Mouse (Mus musculus): ENCODE measurements around the gene Klk1b4.
"Not testable (repeated sequence)": the region's sequence is repeated elsewhere in the genome, so short reads cannot be mapped to it uniquely, and the experiment has no call there.

Klk1b4 gene

GRCm38 (mm10) chr7:44207135-44207534 lies at the start of gene Klk1b4:
Klk1b4 (plus strand) TSS chr7:44207435.
- DNase-seq (ENCODE audit: low spot score): not testable (repeated sequence)

DNA sequence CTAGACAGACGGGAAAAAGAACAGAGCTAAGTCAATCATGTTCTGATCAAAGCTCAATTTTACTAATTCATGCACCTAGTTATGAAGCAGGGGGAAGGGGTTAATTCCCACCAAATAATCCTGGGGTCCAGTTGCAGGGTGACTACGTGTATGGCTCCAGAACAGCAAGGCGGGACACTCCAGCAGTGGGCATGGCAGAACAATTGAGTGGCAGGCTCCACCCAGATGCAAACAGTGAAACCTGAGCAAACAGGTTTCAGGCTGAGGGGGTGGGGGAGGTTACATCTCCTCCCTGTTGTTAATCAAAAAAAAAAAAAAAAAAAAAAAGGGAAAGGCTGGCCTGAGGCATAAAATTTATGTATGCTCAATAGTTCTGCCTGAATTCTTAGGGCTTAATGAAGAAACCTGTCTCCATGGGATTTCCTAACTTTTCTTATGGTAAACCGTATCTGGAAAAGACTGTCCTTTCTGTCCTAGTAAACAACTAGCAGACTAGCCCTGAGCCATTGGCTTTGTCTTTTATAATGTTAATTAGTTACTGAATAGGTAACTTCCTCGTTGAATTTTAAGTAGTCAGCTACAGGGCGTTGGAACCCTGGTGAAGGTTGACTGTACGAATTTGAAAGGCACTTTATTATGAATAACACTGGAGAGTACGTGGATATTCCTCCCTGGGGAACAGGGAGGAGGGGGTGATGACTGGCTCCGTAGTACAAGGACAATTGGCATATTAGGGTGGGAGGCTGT lies 27.8 kb upstream of the Klk1b4 start:
- DNase-seq (ENCODE audit: low spot score): no peak

DNA sequence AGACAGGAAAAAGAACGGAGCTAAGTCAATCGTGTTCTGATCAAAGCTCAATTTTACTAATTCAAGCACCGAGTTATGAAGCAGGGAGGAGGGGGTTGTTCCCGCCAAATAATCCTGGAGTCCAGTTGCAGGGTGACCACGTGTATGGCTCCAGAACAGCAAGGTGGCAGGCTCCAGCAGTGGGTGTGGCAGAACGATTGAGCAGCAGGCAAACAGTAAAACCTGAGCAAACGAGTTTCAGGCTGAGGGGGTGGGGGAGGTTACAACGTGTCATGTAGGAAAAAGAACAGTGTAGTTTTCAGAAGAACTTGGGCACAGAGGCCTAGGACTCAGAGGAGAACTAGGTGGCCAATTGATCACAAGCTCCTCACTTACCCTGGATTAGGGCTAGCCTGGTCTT lies 20.7 kb upstream of the Klk1b4 start:
- DNase-seq (ENCODE audit: low spot score): not testable (repeated sequence)

GRCm38 (mm10) chr7:44187936-44188335 lies 19.3 kb upstream of the Klk1b4 start, which contains the start of gene Klk1b24:
Klk1b24 (plus strand) TSS chr7:44188236.
- not testable (repeated sequence) for DNase-seq (ENCODE audit: low spot score)

DNA sequence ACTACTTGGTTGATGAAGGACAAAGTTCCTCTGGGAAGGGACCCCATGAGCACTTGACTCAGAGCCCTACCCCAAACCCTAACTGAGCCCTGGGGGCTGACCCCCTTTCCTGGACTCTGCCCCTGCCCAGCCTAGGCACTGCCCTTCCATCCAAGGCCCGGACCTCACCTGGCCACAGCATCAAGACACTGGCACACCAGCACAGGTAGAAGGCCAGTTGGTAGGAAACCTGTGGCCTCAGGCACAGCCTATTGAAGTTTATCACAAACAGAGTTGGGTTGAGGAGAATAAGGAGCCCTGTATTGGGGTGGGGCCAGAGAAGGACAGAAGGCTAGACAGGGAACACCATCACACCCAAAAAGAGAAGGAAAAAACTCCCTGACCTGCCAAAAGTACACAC lies 13.8 kb upstream of the Klk1b4 start:
- DNase-seq (ENCODE audit: low spot score): not testable (repeated sequence)

GRCm38 (mm10) chr7:44197891-44198290 lies 9.3 kb upstream of the Klk1b4 start, which contains the start of gene Klk1b3:
Klk1b3 (plus strand) TSS chr7:44198191.
- no peak for DNase-seq (ENCODE audit: low spot score)

GRCm38 (mm10) chr7:44208307-44208706 lies 1.1 kb downstream of the Klk1b4 start:
- DNase-seq (ENCODE audit: low spot score): no peak

DNA sequence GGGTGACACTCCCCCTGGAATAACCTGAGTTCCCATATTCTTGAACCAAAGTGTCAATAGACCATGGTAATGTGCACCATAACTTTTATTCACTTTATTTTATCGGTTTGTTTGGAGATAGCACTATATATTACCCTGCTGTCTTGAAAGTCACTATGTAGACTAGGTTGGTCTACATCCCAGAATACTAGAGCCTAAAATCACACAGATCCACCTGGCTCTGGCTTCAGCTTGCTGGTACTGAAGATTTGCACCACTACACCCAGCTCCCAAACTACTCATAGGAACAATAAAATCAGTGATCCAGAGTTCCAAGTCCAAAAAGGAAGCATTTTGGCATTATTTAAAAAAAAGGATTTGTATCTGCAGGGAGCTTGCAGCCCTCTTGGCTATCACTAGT lies 8.4 kb downstream of the Klk1b4 start, which contains the start of gene Klk1b5:
Gene Klk1b5 (plus strand): TSS at position 301 of the 400 bp plus-strand sequence.
- no peak for DNase-seq (ENCODE audit: low spot score)

DNA sequence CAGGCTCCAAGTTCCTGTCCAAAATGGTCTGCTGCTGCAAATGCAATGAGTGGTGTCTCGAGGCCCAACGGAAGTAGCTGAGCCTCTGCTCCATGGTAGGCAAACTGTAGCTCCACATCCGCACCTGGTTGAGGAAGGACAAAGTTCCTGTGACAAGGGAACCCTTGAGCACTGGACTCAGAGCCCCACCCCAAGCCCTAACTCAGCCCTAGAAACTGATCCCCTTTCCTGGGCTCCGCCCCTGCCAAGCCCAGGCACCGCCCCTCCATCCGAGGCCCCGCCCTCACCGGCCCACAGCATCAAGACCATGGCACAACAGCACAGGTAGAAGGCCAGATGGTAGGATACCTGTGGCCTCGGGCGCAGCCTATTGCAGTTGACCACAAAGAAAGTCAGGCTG lies 14.4 kb downstream of the Klk1b4 start:
- DNase-seq (ENCODE audit: low spot score): not testable (repeated sequence)

GRCm38 (mm10) chr7:44222335-44222734 lies 15.1 kb downstream of the Klk1b4 start:
- not testable (repeated sequence) for DNase-seq (ENCODE audit: low spot score)

DNA sequence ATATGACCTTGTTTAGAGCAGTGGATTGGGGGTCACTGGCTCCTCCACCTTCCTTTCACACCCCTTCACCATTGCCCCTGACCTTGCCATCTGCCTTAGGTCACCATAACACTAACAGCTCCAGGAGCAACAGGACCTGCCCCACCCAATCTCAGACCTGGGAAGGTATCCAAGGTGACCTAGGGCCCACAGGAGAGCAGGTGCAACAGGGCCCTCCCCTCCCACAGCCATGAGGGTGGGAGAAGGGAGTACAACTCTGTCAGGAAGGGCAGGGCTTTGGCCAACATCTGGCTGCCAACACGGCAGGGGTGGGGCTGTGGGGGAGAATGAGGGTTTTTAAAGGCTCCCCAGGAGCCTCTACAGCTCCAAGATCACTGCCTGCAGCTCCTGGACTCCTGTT lies 17.8 kb downstream of the Klk1b4 start, which contains the start of gene Klk1:
Gene Klk1 (plus strand): TSS at position 285 of the 400 bp plus-strand sequence.
- DNase-seq (ENCODE audit: low spot score): no peak

GRCm38 (mm10) chr7:44235909-44236308 lies 28.7 kb downstream of the Klk1b4 start, which contains the start of gene Gm36864:
Gm36864 (plus strand) TSS chr7:44236177.
- no peak for DNase-seq (ENCODE audit: low spot score)

GRCm38 (mm10) chr7:44239913-44240312 lies 32.7 kb downstream of the Klk1b4 start:
- no peak for DNase-seq (ENCODE audit: low spot score)

- no peak for DNase-seq (ENCODE audit: low spot score)
Observed at GRCm38 (mm10) chr7:44240712-44241111, 33.5 kb downstream of the Klk1b4 start.

- no peak for DNase-seq (ENCODE audit: low spot score)
Observed at GRCm38 (mm10) chr7:44241163-44241562, 33.9 kb downstream of the Klk1b4 start.

- no peak for DNase-seq (ENCODE audit: low spot score)
Observed at GRCm38 (mm10) chr7:44244080-44244479, 36.8 kb downstream of the Klk1b4 start.

DNA sequence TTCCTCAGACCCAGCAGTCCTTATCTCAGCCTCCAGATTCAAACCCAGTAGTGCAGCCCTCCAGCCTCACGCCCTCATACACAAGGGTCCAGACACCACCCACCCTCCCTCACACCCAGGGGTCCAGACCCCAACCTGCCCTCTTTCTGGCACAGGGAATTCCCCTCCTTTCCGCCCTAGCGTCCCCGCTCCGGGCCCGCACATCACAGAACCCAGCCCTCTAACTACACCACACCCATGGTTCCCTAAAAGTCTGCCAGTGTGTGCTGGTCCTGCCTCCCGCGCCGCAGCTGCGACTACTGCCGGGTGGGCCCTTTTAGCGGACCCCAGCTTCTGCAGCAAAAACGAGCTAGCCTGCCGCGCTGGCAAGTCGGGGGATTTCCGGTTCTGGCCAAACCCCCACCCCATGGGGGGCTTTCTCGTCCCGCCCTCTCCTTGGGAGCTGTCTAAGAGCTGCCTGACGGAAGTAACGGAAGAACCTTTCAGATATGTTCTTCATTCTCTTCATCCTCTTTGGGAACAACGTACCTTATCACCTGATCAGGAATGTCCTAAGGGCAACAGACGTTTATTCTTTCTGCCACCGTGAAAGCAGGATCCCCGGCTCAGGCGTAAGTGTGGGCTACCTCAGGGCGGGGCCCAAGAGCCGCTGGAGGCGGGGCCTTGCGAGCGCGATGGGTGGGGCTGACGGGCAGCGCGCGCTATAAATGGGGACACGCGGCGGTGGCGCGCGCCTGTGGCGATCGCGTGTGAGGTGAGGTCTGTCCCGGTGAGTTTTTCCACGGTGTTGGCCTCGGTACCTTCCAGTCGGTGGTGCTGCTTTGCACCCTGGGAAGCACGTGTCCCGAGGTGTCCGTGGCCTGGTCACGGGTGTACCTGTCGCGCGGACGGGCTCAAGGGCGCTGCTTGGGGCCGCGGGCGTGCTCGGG lies 39.1 kb downstream of the Klk1b4 start, which contains the start of the genes 1700028J19Rik and 2410002F23Rik:
Gene 1700028J19Rik (minus strand): TSS at position 641 of the 929 bp plus-strand sequence.
Gene 2410002F23Rik (plus strand): TSS at position 668 of the 929 bp plus-strand sequence.
- DNase-seq (ENCODE audit: low spot score): peak; percentile 90

DNA sequence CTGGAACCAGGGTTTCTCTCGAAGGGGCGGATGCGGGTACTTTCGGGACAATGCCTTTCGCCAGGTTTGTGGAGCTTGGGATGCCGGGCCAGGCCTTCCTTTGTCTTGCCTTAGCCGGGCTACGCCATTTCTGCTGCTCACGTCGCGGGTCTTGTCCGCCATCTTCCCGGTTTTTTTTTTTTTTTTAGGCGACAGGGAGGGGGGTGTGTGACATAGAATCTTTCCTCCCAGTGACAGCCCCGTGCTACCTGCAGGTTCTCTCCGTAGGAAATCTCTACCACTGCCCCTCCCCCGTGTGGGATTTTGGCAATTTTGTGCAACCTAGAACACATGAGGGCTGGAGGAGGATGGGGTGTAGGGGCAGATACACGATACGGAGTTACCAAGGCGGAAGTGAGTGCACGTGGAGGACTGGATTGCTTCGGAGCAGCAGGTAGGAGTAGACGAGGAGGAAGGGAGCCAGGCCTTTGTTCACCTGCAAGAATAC lies 39.8 kb downstream of the Klk1b4 start:
- peak; percentile 23 for DNase-seq (ENCODE audit: low spot score)

DNA sequence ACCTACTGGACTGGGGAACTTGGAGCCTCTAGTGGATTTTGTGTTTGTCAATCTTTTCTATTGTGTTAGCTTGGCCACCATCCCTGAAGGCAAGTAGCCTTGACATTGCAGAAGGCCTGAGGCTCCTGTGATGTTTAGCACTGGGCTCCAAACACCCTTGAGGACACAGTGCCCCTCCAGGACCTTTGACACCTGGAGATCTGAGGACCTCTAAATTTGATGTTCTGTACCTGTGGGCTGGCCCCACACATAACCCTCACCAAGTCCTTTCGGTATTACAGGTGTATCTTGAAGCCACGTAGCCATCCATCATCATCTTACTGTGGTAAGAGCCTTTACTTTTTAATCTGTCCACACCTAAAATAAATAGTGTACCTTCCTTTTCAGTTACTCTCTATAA lies 40.7 kb downstream of the Klk1b4 start:
- DNase-seq (ENCODE audit: low spot score): no peak

DNA sequence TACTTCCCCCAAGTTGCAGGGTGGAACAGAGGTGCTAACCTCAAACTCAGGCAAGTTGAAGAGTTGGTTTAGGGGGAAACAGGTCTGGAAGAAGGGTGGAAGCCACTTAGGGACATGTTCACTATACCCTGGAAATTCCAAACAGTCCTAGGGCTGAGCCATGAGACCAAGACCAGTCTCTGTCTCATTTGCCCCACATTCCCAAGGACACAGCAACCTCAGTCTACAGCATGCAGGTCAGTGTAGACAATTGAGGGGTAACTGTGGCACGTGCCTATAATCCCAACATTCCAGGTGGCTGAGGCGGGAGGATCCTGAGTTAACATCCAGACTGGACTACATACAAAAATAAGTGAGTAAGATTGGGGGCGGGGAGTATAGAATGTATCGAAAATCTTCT lies 42.0 kb downstream of the Klk1b4 start:
- no peak for DNase-seq (ENCODE audit: low spot score)

DNA sequence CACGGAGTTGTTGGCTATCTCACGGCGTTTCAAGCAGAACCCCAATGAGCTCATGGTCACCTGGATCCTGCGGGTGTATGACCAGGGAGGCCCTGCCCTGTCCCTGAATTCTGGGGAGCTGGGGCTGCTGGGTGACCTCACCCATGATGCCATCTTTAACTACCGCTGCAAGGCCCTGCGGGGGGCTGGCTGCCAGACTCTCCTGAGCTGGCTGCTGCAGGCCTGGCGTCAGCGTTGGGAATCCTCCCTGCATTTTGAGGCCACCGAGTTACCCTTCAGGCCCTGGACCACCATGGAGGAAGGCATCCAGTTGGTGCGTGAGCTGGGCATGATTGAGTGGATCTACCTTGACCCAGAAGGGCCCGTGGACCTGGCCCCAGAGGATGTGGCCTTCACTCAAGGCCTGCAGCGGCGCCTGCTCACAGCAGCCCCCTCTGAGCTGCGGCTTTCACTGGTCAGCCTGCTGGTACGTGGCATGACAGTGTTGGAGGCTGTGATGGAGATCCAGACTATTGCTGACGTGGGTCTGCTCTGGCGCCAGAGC lies 43.6 kb downstream of the Klk1b4 start:
- not testable (repeated sequence) for DNase-seq (ENCODE audit: low spot score)

Data from lung, postnatal 25 days (tissue).